Mouse (Mus musculus): ENCODE results near the gene Adgrg6. TPM values are rescaled to one million over a fixed set of nuclear protein-coding genes. Genes with fewer than 3 reads are reported as not detected.

Gene Adgrg6
- polyA plus RNA-seq, 1 experiment = 0.04 TPM

DNA sequence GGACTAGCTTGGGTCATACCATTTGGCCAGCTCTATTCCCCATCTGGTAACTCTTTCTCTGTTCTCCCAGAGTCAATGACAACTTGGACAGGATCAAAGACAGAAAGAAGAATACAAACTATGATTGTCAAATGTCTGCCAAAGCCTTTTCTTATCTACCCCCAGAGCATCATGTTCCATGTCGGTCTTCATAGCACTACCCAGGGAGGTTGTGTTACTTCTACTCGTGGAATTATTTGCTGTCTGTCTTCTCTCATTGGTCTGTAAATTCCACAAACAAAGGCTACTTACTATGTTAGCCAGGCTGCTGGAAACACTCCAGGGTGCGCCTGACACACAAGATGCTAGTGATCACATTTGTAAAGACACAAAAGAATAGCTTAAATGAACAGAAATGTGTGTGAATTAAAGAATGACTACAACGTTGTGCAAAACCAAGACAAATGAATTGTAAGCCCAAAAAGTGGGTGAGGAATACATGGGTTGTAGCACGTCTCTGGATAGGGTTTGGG is 74.4 kb downstream of the Adgrg6 start:
- TF ChIP-seq POLR2A (IDR thresholded peaks at IDR 0.05; ENCODE audit: control insufficient read depth, low read depth, low read length) (no peak), CTCF (IDR thresholded peaks at IDR 0.05; ENCODE audit: control insufficient read depth, insufficient read depth, insufficient replicate concordance, low read depth, low read length) (no peak)
- no peaks in the 10 kb centered on the region for H3K4me1 ChIP-seq (ENCODE audit: control insufficient read depth, insufficient read depth, low read length)
- no peaks in the 10 kb centered on the region for H3K27me3 ChIP-seq (ENCODE audit: control insufficient read depth, insufficient read depth, low read length)
- H3K36me3 ChIP-seq (ENCODE audit: control insufficient read depth, insufficient read depth, low read length) = no peaks in the 10 kb centered on the region
- no peak overlapping the region for H3K27ac ChIP-seq (ENCODE audit: control insufficient read depth, insufficient read depth, low read depth, low read length)
- no peak overlapping the region for H3K4me3 ChIP-seq (ENCODE audit: control insufficient read depth, low read depth, low read length)

- Histone ChIP-seq H3K27me3 (ENCODE audit: control insufficient read depth, insufficient read depth, low read length) (no peaks in the 10 kb centered on the region), H3K4me1 (ENCODE audit: control insufficient read depth, insufficient read depth, low read length) (no peaks in the 10 kb centered on the region), H3K4me3 (ENCODE audit: control insufficient read depth, low read depth, low read length) (no peak overlapping the region), H3K36me3 (ENCODE audit: control insufficient read depth, insufficient read depth, low read length) (no peaks in the 10 kb centered on the region), H3K27ac (ENCODE audit: control insufficient read depth, insufficient read depth, low read depth, low read length) (no peak overlapping the region)
- TF ChIP-seq POLR2A (IDR thresholded peaks at IDR 0.05; ENCODE audit: control insufficient read depth, low read depth, low read length) (no peak), CTCF (IDR thresholded peaks at IDR 0.05; ENCODE audit: control insufficient read depth, insufficient read depth, insufficient replicate concordance, low read depth, low read length) (no peak)
Observed at GRCm38 (mm10) chr10:14468623-14469022, 76.8 kb downstream of the Adgrg6 start.

GRCm38 (mm10) chr10:14463796-14464511 is 81.5 kb downstream of the Adgrg6 start:
- Histone ChIP-seq H3K4me1 (ENCODE audit: control insufficient read depth, insufficient read depth, low read length) (no peaks in the 10 kb centered on the region), H3K27ac (ENCODE audit: control insufficient read depth, insufficient read depth, low read depth, low read length) (no peak overlapping the region), H3K36me3 (ENCODE audit: control insufficient read depth, insufficient read depth, low read length) (no peaks in the 10 kb centered on the region), H3K4me3 (ENCODE audit: control insufficient read depth, low read depth, low read length) (no peak overlapping the region), H3K27me3 (ENCODE audit: control insufficient read depth, insufficient read depth, low read length) (no peaks in the 10 kb centered on the region)
- TF ChIP-seq POLR2A (IDR thresholded peaks at IDR 0.05; ENCODE audit: control insufficient read depth, low read depth, low read length) (no peak), CTCF (IDR thresholded peaks at IDR 0.05; ENCODE audit: control insufficient read depth, insufficient read depth, insufficient replicate concordance, low read depth, low read length) (no peak)

DNA sequence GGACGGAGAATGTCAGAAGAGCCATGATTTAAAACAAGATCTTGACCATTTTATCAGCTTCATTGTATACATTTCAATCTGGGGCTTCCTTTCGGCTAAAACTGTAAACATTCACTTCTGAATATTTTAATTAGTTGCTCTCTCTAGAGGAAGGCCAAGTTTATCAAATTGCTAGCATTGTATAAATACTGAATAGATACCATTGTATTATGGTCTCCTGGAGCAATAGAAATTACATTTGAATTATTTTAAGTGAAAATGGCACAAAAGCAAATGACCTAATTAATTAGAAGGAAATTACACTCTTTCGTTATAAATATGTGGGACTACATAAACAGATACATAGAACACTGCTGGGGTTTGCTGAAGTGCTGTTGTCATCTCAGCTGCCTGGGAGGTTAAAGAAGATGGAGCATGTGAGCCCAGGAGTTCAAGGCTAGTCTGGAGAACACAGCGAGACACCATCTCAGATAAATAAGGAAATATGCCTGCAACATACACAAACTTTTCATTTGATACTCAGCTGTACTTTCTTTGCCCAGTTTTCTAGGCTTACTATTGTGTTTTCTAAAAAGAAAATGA is 84.4 kb downstream of the Adgrg6 start:
- no peak for TF ChIP-seq CTCF (IDR thresholded peaks at IDR 0.05; ENCODE audit: control insufficient read depth, insufficient read depth, insufficient replicate concordance, low read depth, low read length)
- TF ChIP-seq POLR2A (IDR thresholded peaks at IDR 0.05; ENCODE audit: control insufficient read depth, low read depth, low read length) = no peak
- no peaks in the 10 kb centered on the region for H3K36me3 ChIP-seq (ENCODE audit: control insufficient read depth, insufficient read depth, low read length)
- H3K27me3 ChIP-seq (ENCODE audit: control insufficient read depth, insufficient read depth, low read length) = no peaks in the 10 kb centered on the region
- H3K4me3 ChIP-seq (ENCODE audit: control insufficient read depth, low read depth, low read length) = no peak overlapping the region
- H3K4me1 ChIP-seq (ENCODE audit: control insufficient read depth, insufficient read depth, low read length) = no peaks in the 10 kb centered on the region
- H3K27ac ChIP-seq (ENCODE audit: control insufficient read depth, insufficient read depth, low read depth, low read length) = no peak overlapping the region

- Histone ChIP-seq H3K4me3 (ENCODE audit: control insufficient read depth, low read depth, low read length) (no peak overlapping the region), H3K36me3 (ENCODE audit: control insufficient read depth, insufficient read depth, low read length) (no peaks in the 10 kb centered on the region), H3K27ac (ENCODE audit: control insufficient read depth, insufficient read depth, low read depth, low read length) (no peak overlapping the region), H3K4me1 (ENCODE audit: control insufficient read depth, insufficient read depth, low read length) (no peaks in the 10 kb centered on the region), H3K27me3 (ENCODE audit: control insufficient read depth, insufficient read depth, low read length) (no peaks in the 10 kb centered on the region)
- TF ChIP-seq POLR2A (IDR thresholded peaks at IDR 0.05; ENCODE audit: control insufficient read depth, low read depth, low read length) (no peak), CTCF (IDR thresholded peaks at IDR 0.05; ENCODE audit: control insufficient read depth, insufficient read depth, insufficient replicate concordance, low read depth, low read length) (no peak)
Observed at GRCm38 (mm10) chr10:14460252-14460932, 85.1 kb downstream of the Adgrg6 start.

GRCm38 (mm10) chr10:14459819-14460218 is 85.6 kb downstream of the Adgrg6 start:
- TF ChIP-seq CTCF (IDR thresholded peaks at IDR 0.05; ENCODE audit: control insufficient read depth, insufficient read depth, insufficient replicate concordance, low read depth, low read length) = no peak
- TF ChIP-seq POLR2A (IDR thresholded peaks at IDR 0.05; ENCODE audit: control insufficient read depth, low read depth, low read length) = no peak
- no peaks in the 10 kb centered on the region for H3K4me1 ChIP-seq (ENCODE audit: control insufficient read depth, insufficient read depth, low read length)
- no peak overlapping the region for H3K4me3 ChIP-seq (ENCODE audit: control insufficient read depth, low read depth, low read length)
- H3K27me3 ChIP-seq (ENCODE audit: control insufficient read depth, insufficient read depth, low read length) = no peaks in the 10 kb centered on the region
- H3K36me3 ChIP-seq (ENCODE audit: control insufficient read depth, insufficient read depth, low read length) = no peaks in the 10 kb centered on the region
- no peak overlapping the region for H3K27ac ChIP-seq (ENCODE audit: control insufficient read depth, insufficient read depth, low read depth, low read length)

- Histone ChIP-seq H3K36me3 (ENCODE audit: control insufficient read depth, insufficient read depth, low read length) (no peaks in the 10 kb centered on the region), H3K4me1 (ENCODE audit: control insufficient read depth, insufficient read depth, low read length) (no peaks in the 10 kb centered on the region), H3K4me3 (ENCODE audit: control insufficient read depth, low read depth, low read length) (no peak overlapping the region), H3K27me3 (ENCODE audit: control insufficient read depth, insufficient read depth, low read length) (no peaks in the 10 kb centered on the region), H3K27ac (ENCODE audit: control insufficient read depth, insufficient read depth, low read depth, low read length) (no peak overlapping the region)
- no peak for TF ChIP-seq POLR2A (IDR thresholded peaks at IDR 0.05; ENCODE audit: control insufficient read depth, low read depth, low read length)
- no peak for TF ChIP-seq CTCF (IDR thresholded peaks at IDR 0.05; ENCODE audit: control insufficient read depth, insufficient read depth, insufficient replicate concordance, low read depth, low read length)
Observed at GRCm38 (mm10) chr10:14459330-14459729, 86.1 kb downstream of the Adgrg6 start.

Measured in testis, adult 2 months (tissue).